Mouse (Mus musculus): ENCODE results near the gene Rab40b. TPM values are rescaled to one million over a fixed set of nuclear protein-coding genes. Genes with fewer than 3 reads are reported as not detected.

The Rab40b gene
- polyA plus RNA-seq, 1 experiment from 2014 or later, result 3.4 TPM

DNA sequence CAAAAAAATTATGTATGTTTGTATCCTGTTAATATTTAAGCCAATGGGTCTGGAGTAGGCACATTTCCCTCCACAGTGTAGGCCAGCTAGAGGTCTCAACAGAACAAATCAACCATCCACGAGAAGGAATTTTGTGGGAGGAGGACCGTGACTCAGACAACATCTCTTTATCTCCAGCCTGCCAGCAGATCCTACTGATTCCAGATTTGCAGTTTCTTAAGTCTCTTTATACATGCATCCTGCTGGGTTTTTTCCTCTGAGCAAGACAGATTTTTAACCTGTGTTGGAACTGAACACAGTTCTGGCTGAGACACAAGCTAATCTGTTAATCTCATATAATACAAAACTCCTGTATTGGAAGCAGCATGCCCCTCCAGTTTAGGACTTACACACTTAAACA, 30.9 kb upstream of the Rab40b start:
- Histone ChIP-seq H3K4me2 (no peak overlapping the region), H3K4me1 (ENCODE audit: control insufficient read depth, insufficient read depth, low read length) (no peaks in the 10 kb centered on the region), H3K4me3 (ENCODE audit: low read depth, low read length) (no peak overlapping the region), H3K27me3 (ENCODE audit: control insufficient read depth, insufficient read depth, low read length) (no peaks in the 10 kb centered on the region), H3K36me3 (ENCODE audit: control insufficient read depth, insufficient read depth, low read length) (no peaks in the 10 kb centered on the region), H3K27ac (ENCODE audit: low read depth, low read length) (no peak overlapping the region), H3K9me3 (replicated peaks; ENCODE audit: control insufficient read depth, low read length) (no peaks in the 10 kb centered on the region), H3K9ac (ENCODE audit: low read depth, low read length) (no peak overlapping the region)
- WGBS (ENCODE audit: insufficient replicate concordance), result 75% methylated on average over 2 of the region's 2 CpGs
- no peak for ATAC-seq (replicated peaks; ENCODE audit: insufficient number of reproducible peaks, low FRiP score, low TSS enrichment)

- Histone ChIP-seq H3K9ac (ENCODE audit: low read depth, low read length) (no peak overlapping the region), H3K27ac (ENCODE audit: low read depth, low read length) (no peak overlapping the region), H3K4me3 (ENCODE audit: low read depth, low read length) (no peak overlapping the region), H3K9me3 (replicated peaks; ENCODE audit: control insufficient read depth, low read length) (no peaks in the 10 kb centered on the region), H3K36me3 (ENCODE audit: control insufficient read depth, insufficient read depth, low read length) (no peaks in the 10 kb centered on the region), H3K4me2 (no peak overlapping the region), H3K27me3 (ENCODE audit: control insufficient read depth, insufficient read depth, low read length) (no peaks in the 10 kb centered on the region), H3K4me1 (ENCODE audit: control insufficient read depth, insufficient read depth, low read length) (no peaks in the 10 kb centered on the region)
- no peak for ATAC-seq (replicated peaks; ENCODE audit: insufficient number of reproducible peaks, low FRiP score, low TSS enrichment)
- 77% methylated on average over 5 of the region's 5 CpGs for WGBS (ENCODE audit: insufficient replicate concordance)
Observed at GRCm38 (mm10) chr11:121417971-121418370, 29.9 kb upstream of the Rab40b start.

- Histone ChIP-seq H3K9me3 (replicated peaks; ENCODE audit: control insufficient read depth, low read length) (no peaks in the 10 kb centered on the region), H3K27ac (ENCODE audit: low read depth, low read length) (no peak overlapping the region), H3K4me2 (no peak overlapping the region), H3K4me3 (ENCODE audit: low read depth, low read length) (no peak overlapping the region), H3K36me3 (ENCODE audit: control insufficient read depth, insufficient read depth, low read length) (no peaks in the 10 kb centered on the region), H3K4me1 (ENCODE audit: control insufficient read depth, insufficient read depth, low read length) (no peaks in the 10 kb centered on the region), H3K27me3 (ENCODE audit: control insufficient read depth, insufficient read depth, low read length) (no peaks in the 10 kb centered on the region), H3K9ac (ENCODE audit: low read depth, low read length) (no peak overlapping the region)
- 60% methylated on average over 5 of the region's 5 CpGs for WGBS (ENCODE audit: insufficient replicate concordance)
- no peak for ATAC-seq (replicated peaks; ENCODE audit: insufficient number of reproducible peaks, low FRiP score, low TSS enrichment)
Observed at GRCm38 (mm10) chr11:121415351-121415750, 27.3 kb upstream of the Rab40b start.

- Histone ChIP-seq H3K4me2 (no peak overlapping the region), H3K4me1 (ENCODE audit: control insufficient read depth, insufficient read depth, low read length) (no peaks in the 10 kb centered on the region), H3K4me3 (ENCODE audit: low read depth, low read length) (no peak overlapping the region), H3K27me3 (ENCODE audit: control insufficient read depth, insufficient read depth, low read length) (no peaks in the 10 kb centered on the region), H3K9me3 (replicated peaks; ENCODE audit: control insufficient read depth, low read length) (no peaks in the 10 kb centered on the region), H3K9ac (ENCODE audit: low read depth, low read length) (no peak overlapping the region), H3K36me3 (ENCODE audit: control insufficient read depth, insufficient read depth, low read length) (no peaks in the 10 kb centered on the region), H3K27ac (ENCODE audit: low read depth, low read length) (no peak overlapping the region)
- no peak for ATAC-seq (replicated peaks; ENCODE audit: insufficient number of reproducible peaks, low FRiP score, low TSS enrichment)
- 68% methylated on average over 5 of the region's 5 CpGs for WGBS (ENCODE audit: insufficient replicate concordance)
Observed at GRCm38 (mm10) chr11:121414762-121415161, 26.7 kb upstream of the Rab40b start.

GRCm38 (mm10) chr11:121407366-121408155, 19.5 kb upstream of the Rab40b start:
- Histone ChIP-seq H3K36me3 (ENCODE audit: control insufficient read depth, insufficient read depth, low read length) (no peaks in the 10 kb centered on the region), H3K27ac (ENCODE audit: low read depth, low read length) (no peak overlapping the region), H3K9ac (ENCODE audit: low read depth, low read length) (no peak overlapping the region), H3K9me3 (replicated peaks; ENCODE audit: control insufficient read depth, low read length) (no peaks in the 10 kb centered on the region), H3K27me3 (ENCODE audit: control insufficient read depth, insufficient read depth, low read length) (no peaks in the 10 kb centered on the region), H3K4me1 (ENCODE audit: control insufficient read depth, insufficient read depth, low read length) (no peaks in the 10 kb centered on the region), H3K4me2 (no peak overlapping the region), H3K4me3 (ENCODE audit: low read depth, low read length) (no peak overlapping the region)
- WGBS (ENCODE audit: insufficient replicate concordance), result 64% methylated on average over 3 of the region's 3 CpGs
- ATAC-seq (replicated peaks; ENCODE audit: insufficient number of reproducible peaks, low FRiP score, low TSS enrichment), result no peak

DNA sequence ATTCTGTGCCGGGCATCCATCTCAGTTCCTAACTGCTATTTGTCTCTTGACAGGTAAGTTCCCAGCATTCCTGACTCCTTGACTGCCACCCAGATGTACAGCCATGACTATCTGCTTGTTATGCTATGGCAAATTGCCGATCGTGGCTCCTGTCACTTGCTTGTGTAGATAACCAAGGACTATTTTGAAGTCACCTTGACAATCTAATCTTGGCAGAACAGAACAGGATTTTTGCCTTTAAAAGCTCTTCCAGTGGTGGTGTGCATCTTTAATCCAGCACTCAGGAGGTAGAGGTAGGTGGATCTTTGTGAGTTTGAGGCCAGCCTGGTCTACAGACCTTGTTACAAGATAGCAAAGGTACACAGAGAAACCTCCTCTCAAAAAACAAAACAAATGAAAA, 4.4 kb upstream of the Rab40b start:
- WGBS (ENCODE audit: insufficient replicate concordance), result 56% methylated on average over 3 of the region's 3 CpGs
- Histone ChIP-seq H3K4me1 (ENCODE audit: control insufficient read depth, insufficient read depth, low read length) (0 out of 2 replicates have a peak, but pooled peaks cover 3% of the 10 kb centered on the region), H3K27ac (ENCODE audit: low read depth, low read length) (no peak overlapping the region), H3K27me3 (ENCODE audit: control insufficient read depth, insufficient read depth, low read length) (no peaks in the 10 kb centered on the region), H3K9me3 (replicated peaks; ENCODE audit: control insufficient read depth, low read length) (no peaks in the 10 kb centered on the region), H3K4me2 (no peak overlapping the region), H3K36me3 (ENCODE audit: control insufficient read depth, insufficient read depth, low read length) (no peaks in the 10 kb centered on the region), H3K9ac (ENCODE audit: low read depth, low read length) (no peak overlapping the region), H3K4me3 (ENCODE audit: low read depth, low read length) (no peak overlapping the region)
- ATAC-seq (replicated peaks; ENCODE audit: insufficient number of reproducible peaks, low FRiP score, low TSS enrichment), result no peak

- Histone ChIP-seq H3K27me3 (ENCODE audit: control insufficient read depth, insufficient read depth, low read length) (peaks cover 3% of the 10 kb centered on the region; the same call in 1 of the 2 replicates), H3K9ac (ENCODE audit: low read depth, low read length) (no peak overlapping the region), H3K4me3 (ENCODE audit: low read depth, low read length) (no peak overlapping the region), H3K9me3 (replicated peaks; ENCODE audit: control insufficient read depth, low read length) (no peaks in the 10 kb centered on the region), H3K4me1 (ENCODE audit: control insufficient read depth, insufficient read depth, low read length) (0 out of 2 replicates have a peak, but pooled peaks cover 3% of the 10 kb centered on the region), H3K4me2 (no peak overlapping the region), H3K36me3 (ENCODE audit: control insufficient read depth, insufficient read depth, low read length) (no peaks in the 10 kb centered on the region), H3K27ac (ENCODE audit: low read depth, low read length) (no peak overlapping the region)
- 56% methylated on average over 3 of the region's 3 CpGs for WGBS (ENCODE audit: insufficient replicate concordance)
- ATAC-seq (replicated peaks; ENCODE audit: insufficient number of reproducible peaks, low FRiP score, low TSS enrichment), result no peak
Observed at GRCm38 (mm10) chr11:121390793-121391192, 2.7 kb upstream of the Rab40b start.

GRCm38 (mm10) chr11:121388554-121388945, 499 bp upstream of the Rab40b start:
- H3K4me3 ChIP-seq (ENCODE audit: low read depth, low read length), result peak overlapping the region; percentile 64
- 0 out of 2 replicates have a peak, but pooled peaks have one; percentile 3 for ATAC-seq (replicated peaks; ENCODE audit: insufficient number of reproducible peaks, low FRiP score, low TSS enrichment)
- WGBS (ENCODE audit: insufficient replicate concordance), result 14% methylated on average over 6 of the region's 6 CpGs
- H3K36me3 ChIP-seq (ENCODE audit: control insufficient read depth, insufficient read depth, low read length), result no peaks in the 10 kb centered on the region
- H3K4me2 ChIP-seq, result peak overlapping the region; percentile 83
- H3K9me3 ChIP-seq (replicated peaks; ENCODE audit: control insufficient read depth, low read length), result no peaks in the 10 kb centered on the region
- no peak overlapping the region; the same call in 1 of the 2 replicates for H3K9ac ChIP-seq (ENCODE audit: low read depth, low read length)
- no peak overlapping the region; the same call in 1 of the 2 replicates for H3K27ac ChIP-seq (ENCODE audit: low read depth, low read length)
- 0 out of 2 replicates have a peak, but pooled peaks cover 3% of the 10 kb centered on the region for H3K4me1 ChIP-seq (ENCODE audit: control insufficient read depth, insufficient read depth, low read length)
- H3K27me3 ChIP-seq (ENCODE audit: control insufficient read depth, insufficient read depth, low read length), result peaks cover 3% of the 10 kb centered on the region; the same call in 1 of the 2 replicates

DNA sequence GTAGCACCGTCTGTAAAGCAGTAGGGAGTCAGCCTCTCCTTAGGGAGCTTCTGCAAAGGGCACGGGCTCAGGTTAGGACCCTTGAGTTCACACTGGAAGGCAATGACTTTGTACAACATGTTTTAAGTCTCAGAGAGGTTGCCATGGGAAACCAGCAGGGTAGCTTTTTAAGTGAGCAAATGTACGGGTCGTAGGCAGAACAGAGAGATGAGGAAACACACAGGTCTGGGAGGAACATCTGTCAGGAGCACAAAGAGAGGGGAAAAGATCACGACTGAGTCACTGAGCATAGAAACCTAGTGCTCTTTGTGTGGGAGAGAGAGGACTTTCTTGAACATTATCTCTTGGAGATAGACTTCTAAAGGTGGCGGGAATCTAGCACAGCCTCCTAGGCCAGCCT, 7.8 kb downstream of the Rab40b start:
- WGBS (ENCODE audit: insufficient replicate concordance), result 62% methylated on average over 6 of the region's 6 CpGs
- Histone ChIP-seq H3K4me1 (ENCODE audit: control insufficient read depth, insufficient read depth, low read length) (no peaks in the 10 kb centered on the region), H3K27me3 (ENCODE audit: control insufficient read depth, insufficient read depth, low read length) (no peaks in the 10 kb centered on the region), H3K27ac (ENCODE audit: low read depth, low read length) (no peak overlapping the region), H3K36me3 (ENCODE audit: control insufficient read depth, insufficient read depth, low read length) (no peaks in the 10 kb centered on the region), H3K9ac (ENCODE audit: low read depth, low read length) (no peak overlapping the region), H3K9me3 (replicated peaks; ENCODE audit: control insufficient read depth, low read length) (no peaks in the 10 kb centered on the region; the same call in 1 of the 2 replicates), H3K4me3 (ENCODE audit: low read depth, low read length) (no peak overlapping the region), H3K4me2 (no peak overlapping the region)
- ATAC-seq (replicated peaks; ENCODE audit: insufficient number of reproducible peaks, low FRiP score, low TSS enrichment), result no peak
